Mouse (Mus musculus) neural tube, embryonic 11.5 days (tissue): ENCODE results near the gene Tmem72. TPM values are rescaled to one million over a fixed set of nuclear protein-coding genes. Genes with fewer than 3 reads are reported as not detected.

Experiments
- ATAC-seq: fragments of 200-750 bp; cut with Nextera tagmentation; 2 replicates; pipeline ENCODE4 v1.8.0; 2017; ENCODE audit warnings: moderate number of reproducible peaks, mild to moderate bottlenecking, moderate TSS enrichment, moderate library complexity; ENCODE audit not compliant: insufficient read depth, low FRiP score, low TSS enrichment
- DNase-seq: peaks from one replicate; pipeline ENCODE4 v3.0.0-alpha.2; 2015; ENCODE audit warnings: low spot score
- H3K27ac ChIP-seq: fragments of 300-500 bp; sonication (generic); 2 replicates; pipeline ENCODE4 v1.5.1; 2014; ENCODE audit warnings: low read depth, mild to moderate bottlenecking, low read length
- H3K27me3 ChIP-seq: fragments of 300-500 bp; sonication (generic); 2 replicates; pipeline ENCODE4 v1.6.1; 2014; ENCODE audit warnings: mild to moderate bottlenecking, low read length, mixed read lengths; ENCODE audit not compliant: control insufficient read depth, insufficient read depth
- H3K36me3 ChIP-seq: fragments of 300-500 bp; sonication (generic); 2 replicates; pipeline ENCODE4 v1.6.1; 2014; ENCODE audit warnings: mild to moderate bottlenecking, low read length, moderate library complexity, mixed read lengths; ENCODE audit not compliant: control insufficient read depth, insufficient read depth
- H3K4me1 ChIP-seq: fragments of 300-500 bp; sonication (generic); 2 replicates; pipeline ENCODE4 v1.6.1; 2014; ENCODE audit warnings: low read length, mixed read lengths; ENCODE audit not compliant: control insufficient read depth, insufficient read depth
- H3K4me2 ChIP-seq: fragments of 300-500 bp; sonication (generic); 2 replicates; pipeline ENCODE4 v1.6.1; 2014; ENCODE audit warnings: low read depth, mild to moderate bottlenecking, moderate library complexity
- H3K4me3 ChIP-seq: fragments of 300-500 bp; sonication (generic); 2 replicates; pipeline ENCODE4 v1.5.1; 2014; ENCODE audit warnings: low read depth, low read length
- H3K9ac ChIP-seq: fragments of 300-500 bp; sonication (generic); 2 replicates; pipeline ENCODE4 v1.6.1; 2014; ENCODE audit warnings: mild to moderate bottlenecking, low read length
- H3K9me3 ChIP-seq: fragments of 300-500 bp; sonication (generic); 2 replicates; pipeline ENCODE4 v1.6.1; 2016; ENCODE audit warnings: low read length; ENCODE audit not compliant: control insufficient read depth
- WGBS: fragments of 180-500 bp; shearing (Covaris S2); extraction: QIAGEN DNeasy Blood & Tissue Kit; methylation state at CpG from one replicate; pipeline ENCODE4 v1.1.7; 2014; 5-methylcytosine and 5-hydroxymethylcytosine counted together
- polyA plus RNA-seq: library from polyadenylated mRNA; unstranded; fragments of >200 nt; fragmentation: Nextera tagmentation; extraction: Ambion mirVana; gene quantifications from 2 replicates; pipeline ENCODE4 v1.2.1, GENCODE M21; 2014

Tmem72 gene
- polyA plus RNA-seq, result 0.04 and 0.12 TPM in 2 replicates

DNA sequence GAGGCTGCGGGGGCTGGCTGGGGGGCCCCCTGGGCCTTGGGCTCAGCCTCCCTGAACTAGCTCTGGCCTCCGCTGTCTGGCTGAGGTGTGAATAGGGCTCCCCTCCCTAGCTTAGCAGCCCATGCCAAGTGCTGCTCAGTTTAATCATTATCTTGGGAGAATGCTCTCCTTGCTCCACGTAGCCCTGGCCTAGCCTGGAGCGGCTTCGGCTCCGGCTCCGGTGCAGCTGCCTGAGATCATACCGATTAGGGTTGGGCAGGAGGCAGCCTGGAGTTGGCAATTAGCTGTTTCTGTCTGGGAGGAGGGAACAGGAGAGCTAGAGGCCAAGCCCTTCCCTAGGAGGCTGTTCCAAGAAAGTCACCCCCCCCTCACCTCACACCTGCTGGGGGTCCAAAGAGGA lies at the start of gene Tmem72:
TSS of gene Tmem72 (minus strand) at position 248 of the 400 bp plus-strand sequence.
- no peak within 1 kb of the TSS for H3K4me3 ChIP-seq
- H3K27ac ChIP-seq, result no peak within 1 kb of the TSS
- WGBS, result 76% methylated on average over 8 of the region's 8 CpGs
- no peaks in the 10 kb centered on the region for H3K4me1 ChIP-seq
- H3K27me3 ChIP-seq, result no peaks in the 10 kb centered on the region
- no peak for ATAC-seq
- H3K9me3 ChIP-seq, result no peaks in the 10 kb centered on the region
- no peak within 1 kb of the TSS for H3K4me2 ChIP-seq
- no peak for DNase-seq
- H3K9ac ChIP-seq, result no peak within 1 kb of the TSS
- H3K36me3 ChIP-seq, result no peaks in the 10 kb centered on the region

DNA sequence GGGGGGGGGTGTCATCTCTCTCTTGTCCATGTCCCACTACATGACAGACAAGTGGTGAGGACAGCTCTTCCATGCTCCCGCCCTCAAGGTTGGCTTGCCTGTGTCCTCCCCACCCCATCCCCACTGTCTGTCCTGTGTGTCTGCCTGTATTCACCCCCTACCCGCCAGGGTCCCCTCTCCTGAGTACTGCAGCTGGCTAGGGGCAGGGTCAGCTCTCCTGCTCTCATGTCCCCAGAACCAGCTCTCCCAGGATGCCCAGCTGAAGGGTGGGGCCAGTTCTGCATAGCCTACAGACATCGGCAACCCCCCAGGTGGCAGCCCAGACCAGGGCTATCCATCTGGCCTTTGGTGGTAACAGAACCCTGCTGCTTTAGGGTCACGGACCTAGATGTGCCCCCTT lies 47.8 kb upstream of the Tmem72 start:
- Histone ChIP-seq H3K36me3 (no peaks in the 10 kb centered on the region), H3K4me1 (no peaks in the 10 kb centered on the region), H3K4me2 (no peak overlapping the region), H3K9me3 (no peaks in the 10 kb centered on the region), H3K9ac (no peak overlapping the region), H3K27me3 (no peaks in the 10 kb centered on the region), H3K27ac (no peak overlapping the region), H3K4me3 (no peak overlapping the region)
- no peak for DNase-seq
- WGBS, result 94% methylated on average over 4 of the region's 4 CpGs
- ATAC-seq, result no peak

DNA sequence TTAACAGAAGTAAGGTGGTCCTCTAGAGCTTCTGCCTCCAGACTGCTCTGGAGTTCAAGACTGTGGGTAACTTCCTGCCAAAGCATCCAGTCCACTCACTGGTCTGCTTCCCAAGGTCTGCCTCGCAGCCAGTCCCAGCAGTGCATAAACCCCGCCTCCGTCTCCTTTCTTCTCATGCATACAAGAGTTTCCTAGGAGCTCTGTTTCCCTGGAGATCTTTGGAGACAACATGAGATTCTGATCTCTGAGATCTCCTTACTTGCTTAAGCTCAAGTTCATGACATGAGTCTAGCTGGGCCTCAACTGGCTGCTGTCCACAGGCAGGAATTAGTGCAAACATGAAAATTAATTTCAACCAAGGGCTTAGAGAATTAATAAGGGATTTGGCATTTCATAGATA lies 45.6 kb upstream of the Tmem72 start:
- H3K36me3 ChIP-seq, result no peaks in the 10 kb centered on the region
- H3K27ac ChIP-seq, result no peak overlapping the region
- no peak overlapping the region for H3K4me3 ChIP-seq
- ATAC-seq (no peak), DNase-seq (no peak)
- no peak overlapping the region for H3K4me2 ChIP-seq
- no peaks in the 10 kb centered on the region for H3K9me3 ChIP-seq
- 60% methylated on average over 3 of the region's 3 CpGs for WGBS
- H3K4me1 ChIP-seq, result no peaks in the 10 kb centered on the region
- no peaks in the 10 kb centered on the region for H3K27me3 ChIP-seq
- H3K9ac ChIP-seq, result no peak overlapping the region

DNA sequence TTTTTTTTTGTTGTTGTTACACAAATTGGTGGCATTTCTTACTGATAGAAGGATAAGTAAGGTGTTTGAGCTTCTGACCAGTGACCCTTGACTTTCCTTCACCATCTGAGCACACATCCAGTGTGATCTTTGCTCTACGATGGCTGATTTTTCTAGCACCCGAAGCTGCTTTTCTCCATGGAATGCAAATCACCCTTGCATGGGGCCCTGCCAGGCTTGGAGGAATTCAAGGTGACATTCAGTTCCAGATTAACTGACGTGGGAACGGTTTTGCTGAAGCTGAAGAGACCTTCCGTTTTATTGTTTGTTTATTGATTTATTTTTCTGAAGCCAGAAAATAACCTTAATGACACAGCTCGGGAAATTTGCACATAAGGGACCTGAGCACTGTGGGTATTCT lies 43.5 kb upstream of the Tmem72 start:
- H3K4me2 ChIP-seq, result no peak overlapping the region
- DNase-seq, result no peak
- H3K9me3 ChIP-seq, result no peaks in the 10 kb centered on the region
- no peaks in the 10 kb centered on the region for H3K36me3 ChIP-seq
- no peak for ATAC-seq
- no peak overlapping the region for H3K4me3 ChIP-seq
- 84% methylated on average over 6 of the region's 6 CpGs for WGBS
- no peaks in the 10 kb centered on the region for H3K27me3 ChIP-seq
- no peak overlapping the region for H3K27ac ChIP-seq
- no peaks in the 10 kb centered on the region for H3K4me1 ChIP-seq
- H3K9ac ChIP-seq, result no peak overlapping the region

DNA sequence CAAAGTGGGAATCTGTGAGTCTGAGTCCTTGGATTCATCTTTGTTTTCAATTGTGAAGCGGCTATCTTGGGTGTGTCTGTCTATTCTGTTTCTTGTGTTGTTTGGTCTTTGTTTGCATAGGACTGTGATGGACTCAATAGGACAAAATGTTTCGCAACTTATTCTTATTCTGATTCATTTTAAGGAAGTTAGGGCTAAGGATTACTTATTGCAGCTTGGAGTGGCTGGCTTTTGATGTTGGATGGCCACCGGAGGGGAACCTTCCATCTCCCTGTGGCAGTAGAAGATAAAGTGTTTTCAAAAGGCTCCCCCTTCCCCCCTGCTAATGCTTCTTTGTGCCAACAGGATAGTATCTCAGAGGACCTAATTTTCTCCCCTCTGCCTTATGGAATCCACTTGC lies 39.7 kb upstream of the Tmem72 start:
- Histone ChIP-seq H3K9me3 (no peaks in the 10 kb centered on the region), H3K36me3 (no peaks in the 10 kb centered on the region), H3K4me1 (no peaks in the 10 kb centered on the region), H3K27ac (no peak overlapping the region), H3K9ac (no peak overlapping the region), H3K4me2 (no peak overlapping the region), H3K4me3 (no peak overlapping the region), H3K27me3 (no peaks in the 10 kb centered on the region)
- DNase-seq, result no peak
- WGBS, result 89% methylated on average over 3 of the region's 3 CpGs
- ATAC-seq, result no peak

DNA sequence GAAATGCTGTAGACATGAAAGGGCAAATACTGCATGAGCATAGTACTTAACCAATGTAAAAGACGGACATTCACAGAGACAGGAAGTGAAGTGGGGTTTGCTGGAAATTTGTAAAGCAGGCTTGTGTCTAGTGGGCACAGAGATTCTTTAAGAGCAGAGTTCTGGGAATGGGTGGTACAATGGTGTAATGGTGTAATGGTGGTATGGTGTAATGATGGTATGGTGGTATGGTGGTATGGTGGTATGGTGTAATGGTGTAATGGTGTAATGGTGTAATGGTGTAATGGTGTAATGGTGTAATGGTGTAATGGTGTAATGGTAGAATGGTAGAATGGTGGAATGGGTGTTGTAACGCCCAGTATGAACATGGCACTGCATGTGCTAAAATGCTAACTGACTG lies 21.3 kb upstream of the Tmem72 start:
- 90% methylated on average over 2 of the region's 2 CpGs for WGBS
- no peak overlapping the region for H3K9ac ChIP-seq
- DNase-seq, result no peak
- H3K27me3 ChIP-seq, result no peaks in the 10 kb centered on the region
- no peak for ATAC-seq
- H3K4me1 ChIP-seq, result no peaks in the 10 kb centered on the region
- no peak overlapping the region for H3K27ac ChIP-seq
- H3K9me3 ChIP-seq, result no peaks in the 10 kb centered on the region
- H3K4me3 ChIP-seq, result no peak overlapping the region
- no peak overlapping the region for H3K4me2 ChIP-seq
- H3K36me3 ChIP-seq, result no peaks in the 10 kb centered on the region

DNA sequence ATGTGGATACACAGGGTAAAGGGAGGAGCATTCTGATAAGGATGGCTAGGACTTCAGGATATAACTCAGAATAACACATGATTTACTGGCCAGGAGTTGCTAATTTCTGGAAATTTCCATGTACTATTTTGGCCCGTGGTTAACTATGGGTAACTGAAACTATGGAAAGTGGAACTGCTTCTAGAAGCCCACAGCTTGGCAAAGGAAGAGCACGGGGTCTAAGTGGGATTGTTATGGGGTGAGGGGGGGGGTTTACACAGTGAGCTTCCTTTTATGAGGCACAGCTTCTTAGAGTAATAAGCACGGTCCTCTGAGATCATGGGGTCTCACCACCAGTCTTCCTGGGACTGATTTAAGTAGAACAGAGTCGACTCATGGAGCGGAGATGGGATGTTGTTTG lies 18.6 kb upstream of the Tmem72 start:
- no peak for ATAC-seq
- Histone ChIP-seq H3K4me2 (no peak overlapping the region), H3K4me1 (no peaks in the 10 kb centered on the region), H3K27ac (no peak overlapping the region), H3K9ac (no peak overlapping the region), H3K27me3 (no peaks in the 10 kb centered on the region), H3K9me3 (no peaks in the 10 kb centered on the region), H3K36me3 (no peaks in the 10 kb centered on the region), H3K4me3 (no peak overlapping the region)
- 87% methylated on average over 5 of the region's 5 CpGs for WGBS
- no peak for DNase-seq

DNA sequence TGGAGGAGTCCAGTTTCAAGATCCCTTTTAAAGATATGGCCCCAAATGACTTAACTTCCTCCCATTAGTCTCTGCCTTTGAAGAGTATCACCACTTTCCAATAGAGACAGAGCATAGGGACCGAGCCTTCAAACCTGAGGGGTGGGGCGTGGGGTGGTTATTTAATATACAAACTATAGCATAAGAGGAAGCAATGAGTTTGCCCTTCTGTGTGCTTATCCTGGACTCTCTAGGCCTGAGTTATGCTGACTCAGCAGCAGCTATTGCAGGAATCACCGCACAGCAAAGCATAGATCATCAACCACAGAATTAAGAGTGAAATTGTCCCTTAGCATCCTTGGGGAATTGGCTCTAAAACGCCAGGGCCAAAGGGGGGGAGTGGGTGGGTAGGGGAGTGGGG lies 16.9 kb upstream of the Tmem72 start:
- ATAC-seq (no peak), DNase-seq (no peak)
- 81% methylated on average over 4 of the region's 4 CpGs for WGBS
- no peaks in the 10 kb centered on the region for H3K36me3 ChIP-seq
- H3K4me1 ChIP-seq, result no peaks in the 10 kb centered on the region
- no peak overlapping the region for H3K4me3 ChIP-seq
- no peaks in the 10 kb centered on the region for H3K9me3 ChIP-seq
- H3K27ac ChIP-seq, result no peak overlapping the region
- H3K4me2 ChIP-seq, result no peak overlapping the region
- no peaks in the 10 kb centered on the region for H3K27me3 ChIP-seq
- H3K9ac ChIP-seq, result no peak overlapping the region

DNA sequence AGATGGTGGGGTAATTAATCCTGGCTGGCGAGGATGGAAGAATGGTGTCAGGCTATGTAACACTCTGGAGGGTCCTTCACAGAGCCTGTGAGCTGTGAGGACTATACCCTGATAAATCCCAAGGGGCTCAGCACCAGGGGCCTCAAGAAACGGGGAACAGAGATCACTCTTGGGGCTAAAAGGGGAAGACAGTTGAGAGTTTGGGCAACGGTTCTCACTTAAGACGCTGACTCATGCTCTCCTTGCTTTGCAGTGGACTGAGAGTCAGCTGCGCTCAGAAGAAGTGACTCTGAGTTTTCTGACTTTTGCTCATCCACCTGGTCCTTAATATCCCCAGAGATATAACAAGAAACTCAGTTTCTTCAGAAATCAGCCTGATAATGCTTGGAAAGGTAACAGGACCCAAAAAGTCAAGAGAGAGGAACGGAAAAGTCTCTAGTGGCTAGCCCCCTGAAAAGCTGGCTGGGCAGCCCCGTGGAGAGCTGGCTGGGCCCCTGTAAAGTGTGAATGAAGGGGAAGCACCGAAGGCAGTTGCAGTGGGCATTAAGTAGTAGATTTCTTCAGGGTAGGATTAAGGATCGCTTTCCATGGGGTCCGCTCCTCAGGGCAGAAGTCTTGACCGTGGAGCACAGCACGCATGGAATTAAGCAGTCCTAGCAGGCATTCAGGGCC lies 7.9 kb upstream of the Tmem72 start:
- Histone ChIP-seq H3K4me2 (no peak overlapping the region), H3K4me3 (no peak overlapping the region), H3K27ac (no peak overlapping the region), H3K4me1 (no peaks in the 10 kb centered on the region), H3K9ac (no peak overlapping the region), H3K9me3 (no peaks in the 10 kb centered on the region), H3K27me3 (no peaks in the 10 kb centered on the region), H3K36me3 (no peaks in the 10 kb centered on the region)
- WGBS, result 85% methylated on average over 12 of the region's 12 CpGs
- no peak for DNase-seq
- ATAC-seq, result no peak
